ENCODE assay signal across 8 mouse cellular contexts in genomic region chr12:85339947-85340346, GRCm38 (mm10). TPM values are rescaled to one million over a fixed set of nuclear protein-coding genes. Genes with fewer than 3 reads are reported as not detected.
DNase-seq lines count a peak whose midpoint lies in the region; ATAC-seq and TF ChIP-seq lines count a peak whose summit lies in the region.

No protein-coding gene starts in this region.

- no peak for DNase-seq in heart, adult 11 months
- DNase-seq in c-Kit-positive CD71-negative TER-119-negative erythroid progenitor cells, embryonic 14.5 days (ENCODE audit: low read depth), result peak; percentile 65
- peak; percentile 27 for DNase-seq in lung, embryonic 14.5 days
- no peak for DNase-seq in urinary bladder, postnatal 14 days (ENCODE audit: low spot score)
- DNase-seq in left cerebral cortex, adult 18-20 months (ENCODE audit: low spot score in 2 of 2), result no peak

- ATAC-seq in heart, embryonic 12.5 days (ENCODE audit: insufficient number of reproducible peaks, low FRiP score), result no peak
- ATAC-seq in hindbrain, embryonic 13.5 days (ENCODE audit: low FRiP score), result no peak
- no peak for ATAC-seq in lung, embryonic 14.5 days (ENCODE audit: insufficient read depth)
- no peak for ATAC-seq in neural tube, embryonic 14.5 days (ENCODE audit: low read depth)

- peak overlapping the region; percentile 76 for H3K4me2 ChIP-seq in heart, embryonic 12.5 days
- peak overlapping the region; percentile 77 for H3K4me2 ChIP-seq in hindbrain, embryonic 13.5 days
- H3K4me2 ChIP-seq in lung, embryonic 14.5 days, result peak overlapping the region; percentile 64
- no peak overlapping the region for H3K4me2 ChIP-seq in neural tube, embryonic 14.5 days (ENCODE audit: low read depth, low read length)

- 34% methylated on average over 4 of the region's 4 CpGs for WGBS in heart, embryonic 12.5 days
- WGBS in hindbrain, embryonic 13.5 days, result 41% methylated on average over 4 of the region's 4 CpGs
- WGBS in lung, embryonic 14.5 days, result 39% methylated on average over 4 of the region's 4 CpGs
- WGBS in neural tube, embryonic 14.5 days, result 42% methylated on average over 4 of the region's 4 CpGs

- H3K36me3 ChIP-seq in heart, embryonic 12.5 days, result peaks cover 35% of the 10 kb centered on the region
- peaks cover 25% of the 10 kb centered on the region for H3K36me3 ChIP-seq in hindbrain, embryonic 13.5 days
- H3K36me3 ChIP-seq in lung, embryonic 14.5 days (ENCODE audit: insufficient read depth), result peaks cover 39% of the 10 kb centered on the region
- H3K36me3 ChIP-seq in neural tube, embryonic 14.5 days (ENCODE audit: control insufficient read depth, insufficient read depth, low read length), result peaks cover 4% of the 10 kb centered on the region; the same call in 1 of the 2 replicates

- peak overlapping the region; percentile 91 for H3K4me3 ChIP-seq in heart, embryonic 12.5 days
- peak overlapping the region; percentile 95 for H3K4me3 ChIP-seq in hindbrain, embryonic 13.5 days
- H3K4me3 ChIP-seq in lung, embryonic 14.5 days (ENCODE audit: low read depth, low read length), result peak overlapping the region; percentile 96
- H3K4me3 ChIP-seq in neural tube, embryonic 14.5 days (ENCODE audit: low read depth, low read length), result peak overlapping the region; percentile 9; the same call in 1 of the 2 replicates

- H3K27ac ChIP-seq in heart, embryonic 12.5 days (ENCODE audit: poor library complexity, severe bottlenecking), result no peak overlapping the region
- H3K27ac ChIP-seq in hindbrain, embryonic 13.5 days, result no peak overlapping the region
- H3K27ac ChIP-seq in lung, embryonic 14.5 days (ENCODE audit: low read depth), result no peak overlapping the region
- H3K27ac ChIP-seq in neural tube, embryonic 14.5 days (ENCODE audit: low read depth, low read length), result no peak overlapping the region

- peaks cover 31% of the 10 kb centered on the region for H3K4me1 ChIP-seq in heart, embryonic 12.5 days (replicated peaks)
- H3K4me1 ChIP-seq in hindbrain, embryonic 13.5 days (replicated peaks), result peaks cover 21% of the 10 kb centered on the region
- H3K4me1 ChIP-seq in lung, embryonic 14.5 days (ENCODE audit: insufficient read depth), result 0 out of 2 replicates have a peak, but pooled peaks cover 4% of the 10 kb centered on the region
- H3K4me1 ChIP-seq in neural tube, embryonic 14.5 days (ENCODE audit: control insufficient read depth, insufficient read depth, low read length), result peaks cover 12% of the 10 kb centered on the region

- H3K27me3 ChIP-seq in heart, embryonic 12.5 days (replicated peaks), result no peaks in the 10 kb centered on the region
- no peaks in the 10 kb centered on the region for H3K27me3 ChIP-seq in hindbrain, embryonic 13.5 days
- no peaks in the 10 kb centered on the region for H3K27me3 ChIP-seq in lung, embryonic 14.5 days (ENCODE audit: insufficient read depth, low read length)
- no peaks in the 10 kb centered on the region for H3K27me3 ChIP-seq in neural tube, embryonic 14.5 days (ENCODE audit: control insufficient read depth, insufficient read depth, low read length)

- no peak for TF ChIP-seq CTCF in lung, embryonic 14.5 days (IDR thresholded peaks at IDR 0.05; ENCODE audit: low read depth)

- H3K9ac ChIP-seq in heart, embryonic 12.5 days, result 0 out of 2 replicates have a peak overlapping the region, but pooled peaks have one; percentile 7
- H3K9ac ChIP-seq in hindbrain, embryonic 13.5 days, result no peak overlapping the region
- H3K9ac ChIP-seq in lung, embryonic 14.5 days, result no peak overlapping the region
- no peak overlapping the region for H3K9ac ChIP-seq in neural tube, embryonic 14.5 days (replicated peaks; ENCODE audit: low read depth, low read length)

- H3K9me3 ChIP-seq in heart, embryonic 12.5 days (replicated peaks), result no peaks in the 10 kb centered on the region
- H3K9me3 ChIP-seq in hindbrain, embryonic 13.5 days, result no peaks in the 10 kb centered on the region
- no peaks in the 10 kb centered on the region for H3K9me3 ChIP-seq in lung, embryonic 14.5 days (ENCODE audit: low read depth, low read length)
- no peaks in the 10 kb centered on the region for H3K9me3 ChIP-seq in neural tube, embryonic 14.5 days (ENCODE audit: control insufficient read depth, low read length)

RNA-seq across cellular contexts. Expression of gene Nek9, which starts 0.8 kb away (rescaled TPM):
- 33.8 and 33.9 TPM in 2 replicates for polyA plus RNA-seq in heart, embryonic 12.5 days (2016; fragmentation: Nextera tagmentation; extraction: Ambion mirVana)
- 12.8 and 13.7 TPM in 2 replicates for polyA plus RNA-seq in hindbrain, embryonic 13.5 days (2015; fragmentation: Nextera tagmentation; extraction: Ambion mirVana)
- polyA plus RNA-seq in lung, embryonic 14.5 days (2014; fragmentation: Nextera tagmentation; extraction: Ambion mirVana), result 17.2 and 18.2 TPM in 2 replicates
- polyA plus RNA-seq in neural tube, embryonic 14.5 days (2014; fragmentation: Nextera tagmentation; extraction: Ambion mirVana), result 8.9 and 10.0 TPM in 2 replicates
- 10 to 100 TPM; 35.7 to 36.3 TPM for total RNA-seq in left cerebral cortex, adult 18-20 months (2021)

RNA-seq across cellular contexts. Expression of gene Tmed10, which starts 34.7 kb away (rescaled TPM):
- polyA plus RNA-seq in heart, embryonic 12.5 days (2016; fragmentation: Nextera tagmentation; extraction: Ambion mirVana), result 319 and 324 TPM in 2 replicates
- polyA plus RNA-seq in hindbrain, embryonic 13.5 days (2015; fragmentation: Nextera tagmentation; extraction: Ambion mirVana), result 198 TPM in 2 replicates
- polyA plus RNA-seq in lung, embryonic 14.5 days (2014; fragmentation: Nextera tagmentation; extraction: Ambion mirVana), result 333 and 344 TPM in 2 replicates
- 209 and 238 TPM in 2 replicates for polyA plus RNA-seq in neural tube, embryonic 14.5 days (2014; fragmentation: Nextera tagmentation; extraction: Ambion mirVana)
- total RNA-seq in left cerebral cortex, adult 18-20 months (2021), result 100 to 1,000 TPM; 162 to 165 TPM

RNA-seq across cellular contexts. Expression of gene Zc2hc1c, which starts 51.6 kb away (rescaled TPM):
- polyA plus RNA-seq in heart, embryonic 12.5 days (2016; fragmentation: Nextera tagmentation; extraction: Ambion mirVana), result 0.81 and 0.96 TPM in 2 replicates
- polyA plus RNA-seq in hindbrain, embryonic 13.5 days (2015; fragmentation: Nextera tagmentation; extraction: Ambion mirVana), result 1.2 and 1.5 TPM in 2 replicates
- 0.93 and 1.1 TPM in 2 replicates for polyA plus RNA-seq in lung, embryonic 14.5 days (2014; fragmentation: Nextera tagmentation; extraction: Ambion mirVana)
- 1.6 and 1.7 TPM in 2 replicates for polyA plus RNA-seq in neural tube, embryonic 14.5 days (2014; fragmentation: Nextera tagmentation; extraction: Ambion mirVana)
- 1 to 10 TPM; 2.3 to 2.8 TPM for total RNA-seq in left cerebral cortex, adult 18-20 months (2021)

RNA-seq across cellular contexts. Expression of gene Acyp1, which starts 51.7 kb away (rescaled TPM):
- polyA plus RNA-seq in heart, embryonic 12.5 days (2016; fragmentation: Nextera tagmentation; extraction: Ambion mirVana), result 70.0 and 75.1 TPM in 2 replicates
- polyA plus RNA-seq in hindbrain, embryonic 13.5 days (2015; fragmentation: Nextera tagmentation; extraction: Ambion mirVana), result 65.8 and 72.4 TPM in 2 replicates
- 37.6 and 42.7 TPM in 2 replicates for polyA plus RNA-seq in lung, embryonic 14.5 days (2014; fragmentation: Nextera tagmentation; extraction: Ambion mirVana)
- polyA plus RNA-seq in neural tube, embryonic 14.5 days (2014; fragmentation: Nextera tagmentation; extraction: Ambion mirVana), result 55.7 and 61.2 TPM in 2 replicates
- total RNA-seq in left cerebral cortex, adult 18-20 months (2021), result 10 to 100 TPM; 33.2 to 36.4 TPM

Comparison
In these comparisons a context has a peak if more than half of its experiments do, and no peak if none do; other contexts are left out.
1. H3K4me3 ChIP-seq: peak in every context shown above with its lines; median percentile 96 in lung, embryonic 14.5 days; 95 in hindbrain, embryonic 13.5 days; 91 in heart, embryonic 12.5 days; 9 in neural tube, embryonic 14.5 days.
2. DNase-seq: peak in c-Kit-positive CD71-negative TER-119-negative erythroid progenitor cells, embryonic 14.5 days (single experiment) and lung, embryonic 14.5 days (single experiment); none in heart, adult 11 months (single experiment), urinary bladder, postnatal 14 days (single experiment) and left cerebral cortex, adult 18-20 months (0 of 2).